Mouse (Mus musculus): Measurements from ENCODE around the gene Pln.

GRCm38 (mm10) chr10:53384896-53385295, 47.4 kb downstream of the Pln start:
- no peak for TF ChIP-seq CTCF (IDR thresholded peaks at IDR 0.05; ENCODE audit: extremely low read depth, insufficient read depth, low read length)
- no peak for TF ChIP-seq POLR2A (IDR thresholded peaks at IDR 0.05; ENCODE audit: extremely low read depth, insufficient read depth, low read length)
